Mouse (Mus musculus): ENCODE measurements around the gene Iscu.
A peak's percentile ranks its signal among the peaks of the same experiment; 100 is the strongest.

Gene Iscu

GRCm38 (mm10) chr5:113772450-113772895 lies at the start of gene Iscu, which contains the start of gene Sart3:
Iscu (plus strand) TSS chr5:113772748.
Sart3 (minus strand) TSS chr5:113772510.
- peak; percentile 92 for DNase-seq

GRCm38 (mm10) chr5:113723567-113724237 lies 48.8 kb upstream of the Iscu start:
- peak; percentile 100 for DNase-seq

- peak; percentile 98 for DNase-seq
Measured at GRCm38 (mm10) chr5:113724446-113724845, 48.1 kb upstream of the Iscu start, which contains the start of gene 1700069L16Rik. 1700069L16Rik (minus strand) TSS chr5:113724772.

GRCm38 (mm10) chr5:113725417-113725816 lies 47.1 kb upstream of the Iscu start:
- peak; percentile 48 for DNase-seq

- peak; percentile 78 for DNase-seq
Measured at GRCm38 (mm10) chr5:113726618-113727017, 45.9 kb upstream of the Iscu start.

- DNase-seq = peak; percentile 84
Measured at GRCm38 (mm10) chr5:113727238-113727637, 45.3 kb upstream of the Iscu start.

- peak; percentile 99 for DNase-seq
Measured at GRCm38 (mm10) chr5:113728011-113728410, 44.5 kb upstream of the Iscu start.

- peak; percentile 66 for DNase-seq
Measured at GRCm38 (mm10) chr5:113728691-113729090, 43.9 kb upstream of the Iscu start.

- DNase-seq = peak; percentile 59
Measured at GRCm38 (mm10) chr5:113730641-113731121, 41.9 kb upstream of the Iscu start.

- DNase-seq = peak; percentile 59
Measured at GRCm38 (mm10) chr5:113731174-113731573, 41.4 kb upstream of the Iscu start.

GRCm38 (mm10) chr5:113732182-113732581 lies 40.4 kb upstream of the Iscu start:
- peak; percentile 81 for DNase-seq

- peak; percentile 59 for DNase-seq
Measured at GRCm38 (mm10) chr5:113734376-113734775, 38.2 kb upstream of the Iscu start.

GRCm38 (mm10) chr5:113735023-113735344 lies 37.6 kb upstream of the Iscu start:
- DNase-seq = no peak

- peak; percentile 90 for DNase-seq
Measured at GRCm38 (mm10) chr5:113735345-113736112, 37.0 kb upstream of the Iscu start, which contains the start of gene Ficd. Ficd (plus strand) TSS chr5:113735803.

GRCm38 (mm10) chr5:113736113-113736502 lies 36.4 kb upstream of the Iscu start:
- DNase-seq = peak; percentile 62

- DNase-seq = peak; percentile 66
Measured at GRCm38 (mm10) chr5:113736522-113737164, 35.9 kb upstream of the Iscu start.

- peak; percentile 48 for DNase-seq
Measured at GRCm38 (mm10) chr5:113737607-113738237, 34.8 kb upstream of the Iscu start.

GRCm38 (mm10) chr5:113747629-113748028 lies 24.9 kb upstream of the Iscu start:
- DNase-seq = no peak

- DNase-seq = no peak
Measured at GRCm38 (mm10) chr5:113748556-113749331, 23.8 kb upstream of the Iscu start.

GRCm38 (mm10) chr5:113751521-113752157 lies 20.9 kb upstream of the Iscu start:
- DNase-seq = peak; percentile 57

GRCm38 (mm10) chr5:113755347-113756030 lies 17.1 kb upstream of the Iscu start:
- no peak for DNase-seq

Measured in cerebellum, adult 9-10 months (tissue).